Mouse (Mus musculus) ZHBTc4 (cell line): Measurements from ENCODE around the gene Gprin1.
"Not testable (repeated sequence)": the region's sequence is repeated elsewhere in the genome, so short reads cannot be mapped to it uniquely, and the experiment has no call there.

Source experiments
- DNase-seq: peaks from one replicate; pipeline ENCODE4 v3.0.0-alpha.2; 2011; ENCODE audit warnings: low read depth, low spot score

The Gprin1 gene

DNA sequence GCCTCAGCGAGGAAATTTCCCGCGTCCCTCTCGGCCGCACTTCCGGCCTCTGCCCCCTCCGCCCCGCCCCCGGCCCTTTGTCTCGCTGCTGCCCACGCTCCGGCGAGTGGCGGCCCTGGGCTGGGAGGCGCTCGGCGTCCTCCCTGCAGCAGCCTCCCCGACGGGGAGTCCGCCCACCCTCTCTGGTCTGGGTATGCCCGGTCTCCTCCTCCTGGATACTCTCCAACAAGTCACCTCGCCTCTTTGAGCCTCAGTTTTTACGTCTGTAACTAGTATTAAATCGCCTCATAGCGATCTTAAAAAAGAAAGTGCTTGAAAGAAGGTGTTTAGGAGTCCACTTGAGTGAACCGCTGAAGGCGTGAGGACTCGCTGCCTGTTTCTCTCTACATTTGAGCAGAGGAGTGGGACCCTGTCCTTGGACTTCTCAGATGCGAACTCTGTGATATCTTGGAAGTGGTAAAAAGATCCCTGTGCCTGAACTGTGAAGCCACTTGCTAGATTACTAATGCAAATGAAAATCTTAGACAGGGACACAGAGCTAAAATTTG, at the start of gene Gprin1:
TSS of gene Gprin1 (minus strand) at position 11 of the 548 bp plus-strand sequence.
- DNase-seq: peak; percentile 26

DNA sequence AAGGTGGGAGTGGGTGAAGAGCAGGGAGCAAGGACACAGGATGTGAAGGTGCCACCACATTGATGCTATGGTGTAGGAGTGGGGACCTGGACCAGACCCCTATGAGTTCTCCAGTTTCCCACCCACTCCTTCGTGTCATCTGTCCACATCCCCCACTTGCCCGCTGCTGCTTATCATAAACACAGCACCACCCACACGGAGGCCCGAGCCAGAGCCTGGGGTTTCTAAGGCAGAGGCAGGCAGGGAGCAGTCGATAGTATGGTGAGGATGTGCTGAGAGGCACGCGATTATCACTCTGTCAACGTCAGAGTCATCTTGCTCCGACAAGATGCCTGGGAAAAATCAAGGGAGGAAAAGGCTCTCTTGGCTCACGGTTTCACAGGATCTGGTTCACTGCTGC, 49.1 kb upstream of the Gprin1 start:
- DNase-seq: no peak

DNA sequence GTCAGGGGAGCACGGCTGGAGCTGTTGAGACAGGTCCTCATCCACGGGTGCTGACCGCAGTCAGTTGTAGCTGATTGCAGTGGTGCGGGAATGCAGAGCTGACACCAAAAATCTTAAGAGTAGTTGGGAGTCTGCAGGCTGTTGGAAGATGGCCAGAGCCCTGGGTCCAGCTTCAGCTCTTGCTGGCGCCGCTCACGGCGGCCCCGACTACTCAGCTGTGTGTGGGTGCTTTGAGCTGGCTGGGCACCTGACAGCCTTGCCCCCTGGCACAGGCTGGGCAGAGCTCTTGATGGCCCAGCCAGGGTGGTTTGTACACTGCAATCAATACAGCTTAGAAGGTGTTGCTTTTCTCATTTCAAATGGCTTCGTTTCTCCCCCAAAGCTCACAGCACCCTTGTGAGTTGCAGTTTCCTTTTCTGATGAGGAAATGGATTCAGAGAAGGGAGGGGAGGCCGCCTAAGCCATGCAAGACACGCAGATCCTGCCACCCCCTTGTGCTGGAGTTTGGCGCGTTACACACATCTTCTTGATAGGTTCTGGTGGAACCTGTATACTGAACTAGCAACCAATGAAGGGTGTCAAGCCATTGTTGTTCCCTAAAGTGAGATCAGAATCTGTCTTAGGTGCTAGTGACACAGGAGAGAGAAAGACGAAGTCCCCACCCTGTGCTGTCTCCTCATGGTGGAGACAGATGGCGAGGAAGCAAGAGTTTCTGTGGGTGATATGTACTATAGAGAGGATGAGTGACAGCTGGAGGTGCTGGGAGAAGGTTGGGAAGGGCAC, 48.4 kb upstream of the Gprin1 start:
- no peak for DNase-seq

DNA sequence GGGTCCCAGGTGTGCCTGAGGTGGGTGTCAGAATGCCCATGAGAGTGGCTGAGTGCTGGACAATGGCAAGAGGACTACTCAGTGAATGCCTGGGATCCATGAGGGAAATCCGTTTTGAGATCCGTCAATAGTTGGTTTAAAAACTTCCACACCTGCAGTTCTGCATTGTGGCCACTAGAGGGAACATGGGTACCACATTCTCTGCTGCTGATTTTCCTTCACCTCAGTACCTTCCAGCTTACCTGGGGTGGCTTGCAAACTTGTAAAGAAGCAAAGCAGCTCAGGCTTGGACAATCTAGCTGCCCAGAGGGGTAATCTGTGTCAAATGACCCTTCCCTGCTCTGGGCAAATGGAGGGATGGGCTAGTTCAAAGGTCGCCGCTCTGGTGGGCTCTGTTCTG, 47.7 kb upstream of the Gprin1 start:
- DNase-seq: peak; percentile 71

DNA sequence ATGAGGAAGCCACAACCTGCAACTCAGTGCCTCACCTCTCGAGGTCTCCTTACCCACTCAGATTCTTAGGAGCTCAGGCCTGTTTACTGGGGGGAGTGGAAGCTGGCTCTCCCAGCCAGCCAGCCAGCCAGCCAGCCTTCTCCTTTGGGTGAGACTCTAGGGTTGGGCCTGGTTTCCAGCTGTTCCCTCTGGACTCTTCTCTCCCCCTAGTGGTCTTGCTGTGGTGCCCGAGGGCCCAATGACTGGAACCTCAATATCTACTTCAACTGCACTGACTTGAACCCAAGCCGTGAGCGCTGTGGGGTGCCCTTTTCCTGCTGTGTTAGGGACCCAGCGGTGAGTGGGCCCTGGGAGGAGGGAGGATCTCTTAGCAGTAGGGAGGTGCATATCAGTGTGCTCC, 45.2 kb upstream of the Gprin1 start:
- peak; percentile 48 for DNase-seq

DNA sequence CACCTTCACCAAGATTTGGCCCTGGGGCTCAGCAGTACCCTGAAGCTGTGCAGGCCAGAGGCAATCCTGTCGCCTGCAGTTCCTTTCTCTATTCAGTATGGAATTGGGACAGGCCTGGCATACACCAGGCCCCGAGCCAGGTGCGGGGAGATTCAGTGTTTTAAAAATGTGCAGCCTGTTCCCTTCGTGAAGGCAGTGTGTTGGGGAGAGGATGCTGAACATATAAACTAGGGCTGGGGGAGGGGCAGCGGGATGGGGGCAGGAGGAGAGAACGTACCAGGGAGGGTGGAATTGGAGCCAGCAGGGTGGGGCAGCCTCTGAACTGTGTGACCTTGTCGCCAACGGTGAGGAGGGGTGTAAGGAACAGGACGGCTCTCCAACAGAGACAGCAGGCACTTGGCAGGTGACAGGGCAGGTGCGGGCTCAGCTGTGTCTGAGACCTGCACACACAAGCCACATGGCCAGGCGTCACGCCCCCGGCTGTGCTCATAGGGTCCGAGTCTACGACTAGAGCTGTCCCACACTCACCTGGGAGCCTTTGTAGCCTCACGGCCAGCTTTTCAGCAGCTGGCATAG, 44.4 kb upstream of the Gprin1 start:
- peak; percentile 49 for DNase-seq

DNA sequence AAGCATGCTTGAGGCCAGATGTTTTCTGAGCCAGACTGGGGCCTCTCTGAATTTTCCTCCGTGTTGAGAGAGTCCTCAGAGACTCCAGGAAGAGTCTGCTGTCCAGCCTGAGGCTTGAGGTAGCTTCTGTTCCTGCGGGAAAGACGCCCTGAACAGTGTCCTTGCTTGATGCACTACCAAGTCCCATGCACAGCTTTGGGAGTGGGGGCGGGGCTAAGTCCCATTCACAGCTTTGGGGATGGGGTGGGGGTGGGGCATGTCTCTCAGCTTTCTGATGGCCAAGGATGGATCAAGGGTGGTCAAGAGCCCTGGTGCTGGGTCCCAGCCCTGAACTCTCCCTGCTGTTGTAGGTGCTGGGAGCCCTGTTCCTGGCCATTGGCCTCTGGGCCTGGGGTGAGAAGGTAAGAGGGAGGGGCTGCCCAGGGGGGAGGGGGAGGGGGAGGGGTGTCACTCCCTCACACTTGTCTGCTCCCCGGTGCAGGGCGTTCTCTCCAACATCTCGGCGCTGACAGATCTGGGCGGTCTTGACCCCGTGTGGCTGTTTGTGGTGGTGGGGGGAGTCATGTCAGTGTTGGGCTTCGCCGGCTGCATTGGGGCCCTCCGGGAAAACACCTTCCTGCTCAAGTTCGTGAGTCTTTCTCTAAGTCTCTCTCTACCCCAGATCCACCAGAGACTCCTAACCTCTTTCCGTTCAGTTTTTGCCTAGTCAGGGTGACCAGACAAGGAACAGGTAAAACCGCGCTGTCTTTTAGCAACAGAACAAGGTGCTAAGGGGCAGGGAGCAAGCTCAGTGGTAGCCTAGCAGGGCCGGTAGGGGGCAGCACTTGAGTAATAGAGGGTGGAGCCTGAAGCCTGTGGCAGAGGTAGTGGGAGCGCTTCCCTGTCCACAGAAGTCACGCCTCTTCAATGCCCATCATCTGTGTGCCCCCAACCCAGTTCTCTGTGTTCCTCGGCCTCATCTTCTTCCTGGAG, 42.9 kb upstream of the Gprin1 start:
- peak; percentile 91 for DNase-seq

DNA sequence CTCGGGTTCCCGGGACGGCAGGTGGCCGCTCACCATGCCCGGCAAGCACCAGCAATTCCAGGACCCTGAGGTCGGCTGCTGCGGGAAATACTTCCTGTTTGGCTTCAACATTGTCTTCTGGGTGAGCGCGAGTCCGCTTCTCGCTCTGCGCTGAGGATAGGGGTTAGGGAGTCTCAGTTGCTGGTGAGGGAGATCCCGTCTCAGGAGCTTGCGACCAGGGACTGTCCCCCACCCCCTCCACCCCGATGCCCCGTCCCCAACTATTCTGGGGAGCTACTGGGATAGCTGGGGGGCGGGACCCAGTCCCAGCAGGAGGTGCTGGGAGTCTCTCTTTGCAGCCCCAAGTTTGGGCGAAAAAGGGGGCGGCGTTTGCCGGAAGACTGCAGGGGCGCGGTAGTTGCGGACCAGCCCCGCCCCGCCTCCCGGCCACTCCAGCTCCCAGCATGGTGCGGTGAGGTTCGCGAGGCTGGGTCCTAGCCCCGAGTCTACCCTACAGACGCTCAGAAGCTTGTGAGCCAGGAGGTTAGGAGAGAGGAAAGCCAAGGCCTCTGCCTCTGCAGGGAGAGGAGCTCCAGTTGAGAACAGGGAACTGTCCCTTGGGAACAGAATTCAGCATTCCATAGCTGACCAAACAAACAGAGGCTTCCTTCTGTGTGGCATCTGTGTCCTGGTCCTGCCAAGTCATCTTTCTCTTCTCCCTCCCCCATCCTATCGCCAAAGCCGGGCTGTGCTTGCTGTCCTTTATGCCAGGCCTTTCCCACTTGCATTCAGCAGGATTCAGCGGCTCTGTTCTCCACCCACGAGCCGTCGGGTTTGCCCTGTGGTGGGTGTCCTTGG, 40.1 kb upstream of the Gprin1 start:
- peak; percentile 86 for DNase-seq

DNA sequence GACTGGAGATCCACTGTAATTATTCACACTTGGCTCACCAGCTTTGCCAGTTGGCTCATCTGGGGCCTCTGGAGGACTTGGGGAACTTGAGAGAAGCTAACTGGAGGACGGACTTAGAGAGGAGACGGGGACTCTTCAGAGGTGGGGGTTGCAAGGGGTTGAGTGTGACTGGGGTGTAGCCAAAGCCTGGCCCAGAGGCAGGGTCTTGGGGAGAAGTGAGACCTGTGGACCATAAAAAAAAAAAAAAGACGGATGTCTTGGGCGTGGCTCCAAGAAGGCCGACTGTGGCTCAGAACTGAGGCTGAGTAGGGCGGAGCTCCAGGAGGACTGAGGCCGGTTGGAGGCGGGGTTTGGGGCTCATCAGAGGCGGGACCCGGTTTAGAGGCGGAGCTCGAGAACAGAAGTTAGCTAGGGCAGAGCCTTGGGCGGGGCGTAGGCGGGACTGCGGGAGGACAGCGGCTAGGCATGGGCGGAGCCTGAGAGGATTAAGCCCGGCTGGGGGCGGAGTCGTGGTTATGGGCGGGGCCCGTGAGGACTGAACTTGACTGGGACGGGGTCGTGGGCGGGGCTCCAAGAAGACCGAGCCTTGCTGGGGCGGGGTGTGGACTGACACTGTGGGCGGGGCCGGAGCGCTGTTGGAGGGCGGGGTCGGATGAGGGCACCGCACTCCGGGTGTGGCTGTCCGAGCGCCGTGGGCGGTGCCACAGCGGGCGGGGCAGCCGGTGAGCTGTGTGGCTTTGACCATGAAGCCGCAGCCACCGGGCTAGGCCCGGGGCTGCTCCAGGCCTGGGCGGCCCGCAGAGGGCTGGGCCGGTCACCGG, 39.3 kb upstream of the Gprin1 start, which contains the start of gene Tspan17:
TSS of gene Tspan17 (plus strand) at position 638 of the 821 bp plus-strand sequence.
- DNase-seq: peak; percentile 100

DNA sequence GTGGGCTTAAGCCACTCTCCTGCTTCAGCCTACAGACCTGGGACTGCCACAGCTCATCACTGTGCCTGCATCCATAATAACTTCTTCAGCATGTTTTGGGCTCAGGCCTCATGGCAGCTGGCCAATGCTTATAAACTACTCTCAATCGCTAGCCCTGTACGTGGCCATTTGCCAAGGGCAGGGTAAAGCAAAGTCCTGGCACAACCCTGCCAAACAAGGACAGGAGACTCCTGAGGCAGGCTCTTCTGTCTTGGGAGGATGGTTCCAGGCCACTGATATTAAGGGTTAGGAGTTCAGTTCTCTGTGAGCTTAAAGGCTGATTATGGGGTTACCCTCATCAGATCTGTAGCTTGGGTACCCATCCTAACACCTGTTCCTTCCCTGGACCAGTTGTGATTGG, 37.9 kb upstream of the Gprin1 start:
- DNase-seq: not testable (repeated sequence)

DNA sequence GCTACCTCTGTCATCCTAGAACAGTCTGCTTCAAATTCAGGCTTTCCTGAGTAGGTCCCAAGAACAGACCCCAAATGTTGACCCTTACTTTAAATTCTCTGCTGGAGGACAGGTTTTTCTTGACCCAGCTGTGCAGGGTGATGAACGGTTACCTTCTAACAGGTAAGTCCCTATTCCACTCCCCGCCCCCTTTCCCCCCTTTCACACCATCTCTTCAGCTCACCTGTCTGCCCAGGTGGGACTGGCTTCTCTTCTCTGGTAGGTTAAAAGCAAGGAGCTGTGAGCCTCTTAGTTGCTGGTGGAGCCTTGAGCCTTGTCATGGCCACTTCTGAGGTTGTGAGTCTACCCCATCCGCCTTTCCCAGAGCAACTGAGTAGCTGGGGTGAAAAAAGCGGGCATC, 34.0 kb upstream of the Gprin1 start, which contains the start of gene Eif4e1b:
TSS of gene Eif4e1b (plus strand) at position 301 of the 400 bp plus-strand sequence.
- no peak for DNase-seq

DNA sequence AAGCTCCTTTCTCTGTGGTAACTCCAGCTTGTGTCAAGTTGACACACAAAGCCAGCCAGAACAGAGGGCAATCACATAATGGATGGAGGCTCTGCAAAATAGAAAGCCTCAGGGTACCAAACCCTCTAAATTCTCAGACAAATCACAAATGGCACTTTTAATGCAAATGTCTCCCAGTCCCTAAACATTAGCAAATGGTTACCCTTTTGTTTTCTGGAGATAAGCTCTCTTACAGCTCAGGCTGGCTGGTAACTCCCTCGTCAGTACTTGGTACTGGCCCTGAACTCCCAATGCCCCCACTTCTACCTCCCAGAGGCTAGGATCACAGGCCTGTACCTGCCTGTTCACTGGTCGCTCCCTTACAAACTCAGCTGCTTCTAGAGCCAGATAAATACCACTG, 33.6 kb upstream of the Gprin1 start:
- peak; percentile 93 for DNase-seq

DNA sequence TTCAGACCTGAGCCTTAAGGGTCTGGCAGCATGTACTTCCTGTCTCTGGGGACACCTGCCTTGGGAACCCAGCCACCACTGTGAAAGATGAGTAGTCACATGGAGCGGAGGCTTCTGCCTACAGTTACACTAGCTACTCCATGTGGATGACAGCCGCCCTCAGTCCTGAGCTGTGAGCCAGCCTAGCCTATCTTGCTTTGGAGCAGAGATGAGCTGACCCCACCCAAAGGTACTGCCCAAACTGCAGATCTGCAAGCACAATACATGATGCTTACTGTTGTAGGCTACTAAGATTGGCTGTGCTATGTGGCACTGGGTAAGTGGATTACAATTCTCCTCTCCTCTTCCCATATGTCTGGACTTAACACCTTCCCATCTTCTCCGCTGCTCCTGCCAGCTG, 31.4 kb upstream of the Gprin1 start:
- DNase-seq: no peak

DNA sequence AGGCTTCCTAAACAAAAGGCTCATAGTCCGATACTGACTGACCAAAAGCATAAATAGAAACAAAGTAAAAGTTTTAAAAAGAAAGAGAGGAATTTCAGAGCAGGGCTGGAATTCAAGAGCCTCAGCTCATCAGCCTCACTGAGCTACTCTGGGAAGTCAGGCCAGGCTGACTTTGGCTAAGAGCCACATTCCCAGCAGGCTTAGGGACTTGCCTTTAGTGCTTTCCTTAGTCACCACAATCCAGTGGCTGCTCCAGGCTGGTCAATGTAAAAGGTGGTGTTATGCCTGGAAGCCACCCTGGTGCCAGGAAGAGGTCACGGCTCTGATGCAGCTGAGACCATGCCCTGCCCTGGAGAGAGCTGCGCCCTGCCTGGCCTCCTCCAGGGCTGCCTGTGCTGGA, 30.9 kb upstream of the Gprin1 start:
- DNase-seq: no peak

DNA sequence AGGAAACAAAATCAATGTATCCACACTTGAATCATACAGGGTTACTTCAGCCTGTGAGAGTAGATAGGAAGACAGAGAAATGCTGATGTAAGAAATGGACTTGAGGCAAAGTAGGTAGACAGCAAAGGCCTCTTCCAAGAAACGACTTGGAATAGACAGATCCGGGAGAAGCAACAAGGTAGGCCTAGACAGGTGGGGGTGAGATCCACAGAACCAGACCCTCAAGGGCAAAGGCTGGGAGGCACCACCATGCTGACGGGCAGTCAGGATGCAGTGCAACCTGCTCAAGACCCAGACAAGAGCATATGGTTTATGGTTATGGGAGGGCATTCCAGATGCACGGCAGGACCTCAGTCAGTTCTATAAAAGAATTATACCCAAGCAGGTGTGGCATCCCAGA, 17.3 kb upstream of the Gprin1 start:
- DNase-seq: no peak

DNA sequence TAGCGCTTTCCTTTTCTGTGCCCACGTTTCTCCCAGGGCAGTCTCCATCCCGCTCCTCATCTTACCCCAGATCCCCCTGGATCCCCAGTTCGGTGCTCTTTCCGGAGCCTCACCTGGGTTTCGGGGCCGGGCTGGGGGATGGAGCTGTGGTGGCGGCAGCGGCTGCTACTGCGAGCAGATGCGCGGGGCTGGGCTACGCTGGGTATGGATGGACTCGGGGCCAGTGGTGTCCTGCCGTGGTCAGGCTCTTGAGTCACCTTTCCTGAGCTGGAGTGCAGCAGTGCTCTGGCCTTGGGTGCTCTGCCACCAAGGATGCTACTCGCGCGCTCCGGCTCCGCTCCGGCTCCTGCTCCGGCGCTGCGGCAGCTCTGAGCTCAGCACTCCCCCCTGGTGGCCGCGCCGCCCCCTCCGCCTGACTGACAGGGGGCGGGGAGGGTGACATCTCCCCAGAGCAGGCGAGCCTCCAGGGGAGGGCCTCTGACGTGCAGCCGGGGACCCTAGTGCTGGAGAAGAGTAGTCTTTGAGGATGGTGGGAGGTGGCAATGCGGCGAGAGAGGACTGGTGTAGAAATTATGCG, 16.6 kb upstream of the Gprin1 start, which contains the start of gene Sncb:
TSS of gene Sncb (minus strand) at position 404 of the 577 bp plus-strand sequence.
- peak; percentile 89 for DNase-seq

DNA sequence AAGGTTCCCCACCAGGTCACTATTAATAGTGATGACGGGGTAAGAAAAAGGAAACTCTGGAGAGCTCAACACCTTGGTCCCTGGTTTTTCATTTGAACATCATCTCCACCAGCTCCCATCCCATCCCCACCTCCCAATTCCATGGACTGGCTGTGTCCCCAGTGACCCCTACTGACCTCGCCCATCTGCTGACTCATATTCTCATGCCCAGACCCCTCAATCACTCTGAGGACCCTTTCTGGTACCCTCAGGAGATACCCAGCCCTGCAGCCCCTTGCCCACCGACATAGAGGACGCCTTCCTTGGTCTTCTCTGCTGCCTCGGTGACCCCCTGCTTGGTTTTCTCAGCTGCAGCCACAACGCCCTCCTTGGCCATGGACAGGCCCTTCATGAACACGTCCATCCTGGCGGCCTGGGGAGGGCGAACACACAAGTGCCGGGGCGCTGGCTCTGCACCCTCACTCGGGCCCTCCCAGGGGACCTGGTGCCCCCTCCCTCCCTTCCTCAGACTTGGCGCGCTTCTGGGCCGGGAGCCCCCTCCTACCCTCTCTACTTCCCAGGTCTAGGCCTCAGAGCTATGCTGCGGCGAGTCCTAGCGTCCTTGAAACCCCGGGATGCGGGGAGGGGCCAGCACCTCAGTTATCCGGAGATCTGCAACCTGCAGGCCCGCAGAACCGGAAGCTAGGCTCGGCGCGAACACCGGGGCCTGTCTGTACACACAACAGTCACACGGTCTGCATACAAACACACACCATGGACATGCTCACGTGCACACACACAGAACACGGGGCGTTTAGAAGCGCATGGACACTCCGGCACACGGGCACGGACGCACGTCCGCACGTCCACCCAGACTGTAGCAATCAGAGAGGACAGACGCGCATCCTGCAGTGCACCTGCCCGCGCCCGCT, 15.9 kb upstream of the Gprin1 start:
- no peak for DNase-seq

DNA sequence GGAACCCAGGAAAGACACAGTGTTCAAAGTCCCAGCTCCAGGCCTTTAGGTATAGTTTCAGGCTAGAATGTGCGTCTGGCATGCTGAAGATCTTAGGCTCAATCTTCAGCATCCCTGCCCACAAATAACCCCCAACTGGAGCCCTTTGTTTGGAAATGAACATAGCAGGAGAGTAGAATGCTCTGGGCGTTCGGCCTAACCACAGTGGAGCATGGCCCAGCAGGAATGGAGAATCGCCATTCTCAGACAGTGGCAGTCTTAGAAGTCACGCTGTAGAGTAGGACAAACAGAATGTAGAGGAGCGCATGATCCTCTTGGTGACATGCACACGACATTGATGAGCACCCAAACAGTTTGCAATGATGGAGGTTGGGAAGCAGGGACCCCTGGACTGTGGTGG, 11.2 kb upstream of the Gprin1 start:
- no peak for DNase-seq
